ENCODE assay signal across 8 mouse cellular contexts in genomic region chr10:95515293-95515931, GRCm38 (mm10). TPM values are rescaled to one million over a fixed set of nuclear protein-coding genes. Genes with fewer than 3 reads are reported as not detected.
DNase-seq lines count a peak whose midpoint lies in the region; ATAC-seq and TF ChIP-seq lines count a peak whose summit lies in the region.

No protein-coding gene starts in this region.

- peaks cover 11% of the 10 kb centered on the region for H3K4me1 ChIP-seq in forebrain, embryonic 16.5 days (replicated peaks; ENCODE audit: control insufficient read depth, insufficient read depth, low read length)
- peaks cover 31% of the 10 kb centered on the region for H3K4me1 ChIP-seq in hindbrain, embryonic 13.5 days (replicated peaks)
- H3K4me1 ChIP-seq in liver, adult 2 months (ENCODE audit: control insufficient read depth, insufficient read depth, low read length): peaks cover 4% of the 10 kb centered on the region; the same call in 1 of the 2 replicates
- H3K4me1 ChIP-seq in midbrain, embryonic 16.5 days (ENCODE audit: control insufficient read depth, insufficient read depth, low read length): peaks cover 20% of the 10 kb centered on the region

- peaks cover 9% of the 10 kb centered on the region; the same call in 1 of the 2 replicates for H3K79me2 ChIP-seq in liver, adult 2 months (ENCODE audit: control insufficient read depth, insufficient read depth, low read length)

- TF ChIP-seq CTCF in liver, adult 2 months (IDR thresholded peaks at IDR 0.05; ENCODE audit: low read depth, low read length): no peak

- no peak for TF ChIP-seq POLR2A in liver, adult 2 months (IDR thresholded peaks at IDR 0.05; ENCODE audit: extremely low read depth, insufficient read depth, low read length)

- peak; percentile 30 for ATAC-seq in CD4-positive, CD25-positive, alpha-beta regulatory T cell, adult 4 months
- peak; percentile 60 for ATAC-seq in forebrain, embryonic 16.5 days
- peak; percentile 78 for ATAC-seq in hindbrain, embryonic 13.5 days (ENCODE audit: low FRiP score)
- ATAC-seq in midbrain, embryonic 16.5 days: peak; percentile 72

- 0% methylated on average over 54 of the region's 80 CpGs for WGBS in forebrain, embryonic 16.5 days
- 0% methylated on average over 45 of the region's 80 CpGs for WGBS in hindbrain, embryonic 13.5 days
- 1% methylated on average over 76 of the region's 80 CpGs for WGBS in liver, adult 2 months
- WGBS in midbrain, embryonic 16.5 days: 0% methylated on average over 58 of the region's 80 CpGs

- peak overlapping the region; percentile 82 for H3K4me2 ChIP-seq in forebrain, embryonic 16.5 days (ENCODE audit: low read length)
- peak overlapping the region; percentile 70 for H3K4me2 ChIP-seq in hindbrain, embryonic 13.5 days
- peak overlapping the region; percentile 70 for H3K4me2 ChIP-seq in midbrain, embryonic 16.5 days (ENCODE audit: low read length)

- peak overlapping the region; percentile 94 for H3K27ac ChIP-seq in forebrain, embryonic 16.5 days (ENCODE audit: low read length)
- peak overlapping the region; percentile 97 for H3K27ac ChIP-seq in hindbrain, embryonic 13.5 days
- peak overlapping the region; percentile 82 for H3K27ac ChIP-seq in liver, adult 2 months (replicated peaks; ENCODE audit: insufficient read depth, low read depth, low read length)
- H3K27ac ChIP-seq in midbrain, embryonic 16.5 days (ENCODE audit: low read length): peak overlapping the region; percentile 95

- H3K4me3 ChIP-seq in forebrain, embryonic 16.5 days (replicated peaks; ENCODE audit: low read length): peak overlapping the region; percentile 83
- H3K4me3 ChIP-seq in hindbrain, embryonic 13.5 days: peak overlapping the region; percentile 99
- H3K4me3 ChIP-seq in liver, adult 2 months (ENCODE audit: insufficient read depth, low read depth, low read length): peak overlapping the region; percentile 75
- peak overlapping the region; percentile 95 for H3K4me3 ChIP-seq in midbrain, embryonic 16.5 days (ENCODE audit: low read depth, low read length)

- DNase-seq in 3134 (ENCODE audit: extremely low read depth, insufficient read length, low spot score): peak; percentile 59
- peak; percentile 32 for DNase-seq in c-Kit-positive CD71-positive TER-119-positive erythroid progenitor cells, embryonic 14.5 days (ENCODE audit: low spot score)
- DNase-seq in liver, adult 2 months (ENCODE audit: extremely low read depth, low read depth, low spot score): no peak
- DNase-seq in urinary bladder, postnatal 4 days (ENCODE audit: low spot score in 2 of 2): peak; percentile 43 to 60

- peak overlapping the region; percentile 91 for H3K9ac ChIP-seq in forebrain, embryonic 16.5 days (replicated peaks; ENCODE audit: low read depth, low read length)
- peak overlapping the region; percentile 98 for H3K9ac ChIP-seq in hindbrain, embryonic 13.5 days
- H3K9ac ChIP-seq in liver, adult 2 months (ENCODE audit: low read depth, low read length): peak overlapping the region; percentile 83
- H3K9ac ChIP-seq in midbrain, embryonic 16.5 days (ENCODE audit: low read depth, low read length): peak overlapping the region; percentile 94

- no peaks in the 10 kb centered on the region for H3K9me3 ChIP-seq in forebrain, embryonic 16.5 days (ENCODE audit: control insufficient read depth, low read length)
- no peaks in the 10 kb centered on the region for H3K9me3 ChIP-seq in hindbrain, embryonic 13.5 days
- no peaks in the 10 kb centered on the region for H3K9me3 ChIP-seq in midbrain, embryonic 16.5 days (replicated peaks; ENCODE audit: control insufficient read depth, low read length, poor library complexity, severe bottlenecking)

- H3K36me3 ChIP-seq in forebrain, embryonic 16.5 days (ENCODE audit: control insufficient read depth, insufficient read depth): no peaks in the 10 kb centered on the region
- H3K36me3 ChIP-seq in hindbrain, embryonic 13.5 days: no peaks in the 10 kb centered on the region
- H3K36me3 ChIP-seq in liver, adult 2 months (ENCODE audit: control insufficient read depth, insufficient read depth, low read length): no peaks in the 10 kb centered on the region
- H3K36me3 ChIP-seq in midbrain, embryonic 16.5 days (ENCODE audit: control insufficient read depth, insufficient read depth, low read length): no peaks in the 10 kb centered on the region

- no peaks in the 10 kb centered on the region for H3K27me3 ChIP-seq in forebrain, embryonic 16.5 days (replicated peaks; ENCODE audit: control insufficient read depth, insufficient read depth, low read length)
- H3K27me3 ChIP-seq in hindbrain, embryonic 13.5 days: no peaks in the 10 kb centered on the region
- no peaks in the 10 kb centered on the region for H3K27me3 ChIP-seq in liver, adult 2 months (ENCODE audit: control insufficient read depth, insufficient read depth, low read length)
- H3K27me3 ChIP-seq in midbrain, embryonic 16.5 days (ENCODE audit: control insufficient read depth, insufficient read depth, low read depth, low read length): no peaks in the 10 kb centered on the region

RNA-seq across cellular contexts. Expression of gene Ube2n, which starts 0.5 kb away (rescaled TPM):
- 100 to 1,000 TPM; 307 to 309 TPM for polyA plus RNA-seq in CD4-positive, CD25-positive, alpha-beta regulatory T cell, adult 4 months (2017; shearing (Covaris generic))
- polyA plus RNA-seq in forebrain, embryonic 16.5 days (2015; fragmentation: Nextera tagmentation; extraction: Ambion mirVana): 400 TPM in 2 replicates
- polyA plus RNA-seq in hindbrain, embryonic 13.5 days (2015; fragmentation: Nextera tagmentation; extraction: Ambion mirVana): 403 and 411 TPM in 2 replicates
- 29.6 and 34.1 TPM in 2 replicates for total RNA-seq in liver, adult 2 months (2014; rRNA removed)
- 19.1 and 19.2 TPM in 2 replicates for polyA plus RNA-seq in liver, adult 2 months (2012; rRNA removed)
- polyA plus RNA-seq in midbrain, embryonic 16.5 days (2015; fragmentation: Nextera tagmentation; extraction: Ambion mirVana): 372 and 373 TPM in 2 replicates

RNA-seq across cellular contexts. Expression of gene Mrpl42, which starts 13.7 kb away (rescaled TPM):
- 100 to 1,000 TPM; 167 TPM for polyA plus RNA-seq in CD4-positive, CD25-positive, alpha-beta regulatory T cell, adult 4 months (2017; shearing (Covaris generic))
- 220 and 229 TPM in 2 replicates for polyA plus RNA-seq in forebrain, embryonic 16.5 days (2015; fragmentation: Nextera tagmentation; extraction: Ambion mirVana)
- polyA plus RNA-seq in hindbrain, embryonic 13.5 days (2015; fragmentation: Nextera tagmentation; extraction: Ambion mirVana): 252 and 268 TPM in 2 replicates
- 84.1 and 98.5 TPM in 2 replicates for total RNA-seq in liver, adult 2 months (2014; rRNA removed)
- polyA plus RNA-seq in liver, adult 2 months (2012; rRNA removed): 73.1 and 78.5 TPM in 2 replicates
- polyA plus RNA-seq in midbrain, embryonic 16.5 days (2015; fragmentation: Nextera tagmentation; extraction: Ambion mirVana): 237 and 240 TPM in 2 replicates

RNA-seq across cellular contexts. Expression of gene Nudt4, which starts 48.5 kb away (rescaled TPM):
- polyA plus RNA-seq in CD4-positive, CD25-positive, alpha-beta regulatory T cell, adult 4 months (2017; shearing (Covaris generic)): 1 to 10 TPM; 7.0 to 9.1 TPM
- 69.0 and 84.0 TPM in 2 replicates for polyA plus RNA-seq in forebrain, embryonic 16.5 days (2015; fragmentation: Nextera tagmentation; extraction: Ambion mirVana)
- polyA plus RNA-seq in hindbrain, embryonic 13.5 days (2015; fragmentation: Nextera tagmentation; extraction: Ambion mirVana): 74.6 and 76.5 TPM in 2 replicates
- 88.2 and 91.5 TPM in 2 replicates for total RNA-seq in liver, adult 2 months (2014; rRNA removed)
- polyA plus RNA-seq in liver, adult 2 months (2012; rRNA removed): 36.7 and 37.2 TPM in 2 replicates
- 59.9 and 61.0 TPM in 2 replicates for polyA plus RNA-seq in midbrain, embryonic 16.5 days (2015; fragmentation: Nextera tagmentation; extraction: Ambion mirVana)

Comparison
In these comparisons a context has a peak if more than half of its experiments do, and no peak if none do; other contexts are left out.
1. RNA of gene Ube2n, which starts 0.5 kb away (polyA plus RNA-seq): 403 to 411 TPM in hindbrain, embryonic 13.5 days, 400 TPM in forebrain, embryonic 16.5 days, 372 to 373 TPM in midbrain, embryonic 16.5 days and 307 to 309 TPM in CD4-positive, CD25-positive, alpha-beta regulatory T cell, adult 4 months; 19.1 to 19.2 TPM in liver, adult 2 months; every median in the first group is over 10 times any median in the second.
2. Peak in every context shown above with its lines, with median percentiles within 50 percentile points of each other: ATAC-seq, H3K27ac ChIP-seq, H3K4me2 ChIP-seq, H3K4me3 ChIP-seq and H3K9ac ChIP-seq.